Mouse (Mus musculus): ENCODE measurements around the gene Ncstn. TPM values are rescaled to one million over a fixed set of nuclear protein-coding genes. Genes with fewer than 3 reads are reported as not detected.

Gene Ncstn
- total RNA-seq, 1 experiment: 40.5 TPM

DNA sequence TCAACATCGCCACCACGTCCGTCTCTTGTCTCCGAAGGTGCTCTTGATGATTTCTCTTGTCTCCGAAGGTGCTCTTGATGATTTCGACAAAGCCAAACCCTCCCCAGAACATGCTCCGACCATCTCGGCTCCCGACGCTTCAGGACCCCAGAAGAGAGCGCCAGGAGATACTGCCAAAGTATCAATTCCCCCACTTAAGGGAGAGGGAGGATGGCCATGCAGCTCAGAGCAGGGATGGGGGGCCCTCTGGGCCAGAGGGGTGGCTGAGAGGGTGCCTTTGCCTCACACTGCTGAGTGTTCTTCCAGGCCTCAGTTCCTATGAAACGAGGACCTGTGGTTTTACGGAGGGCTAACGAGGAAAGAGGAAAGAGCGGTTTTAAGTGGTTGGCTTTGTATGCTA lies 46.0 kb upstream of the Ncstn start:
- DNase-seq (ENCODE audit: low read depth, low spot score): no peak
- in situ Hi-C loops (cut with MboI; ENCODE audit: low sequenced_read_pairs in 2 of 2, unreplicated experiment in 2 of 2): no loop called here
- no peak overlapping the region for H3K4me3 ChIP-seq (ENCODE audit: insufficient read depth in 1 of 2, low read depth in 1 of 2, low read length in 2 of 2, poor library complexity in 1 of 2, severe bottlenecking in 1 of 2)
- H3K9me3 ChIP-seq (ENCODE audit: control insufficient read depth, insufficient read depth, low read depth, low read length): no peaks in the 10 kb centered on the region
- H3K27ac ChIP-seq (ENCODE audit: insufficient read depth, low read depth, low read length, poor library complexity, severe bottlenecking): no peak overlapping the region
- TF ChIP-seq ZNF384 (IDR thresholded peaks at IDR 0.05; ENCODE audit: low read depth, low read length): no peak
- TF ChIP-seq HCFC1 (IDR thresholded peaks at IDR 0.05; ENCODE audit: borderline replicate concordance, insufficient read depth, low read length): no peak
- no peak for TF ChIP-seq MAFK (IDR thresholded peaks at IDR 0.05; ENCODE audit: insufficient read depth, low read depth, low read length)
- no peak for TF ChIP-seq ZC3H11A (IDR thresholded peaks at IDR 0.05; ENCODE audit: borderline replicate concordance, low read depth, low read length)
- no peak for TF ChIP-seq CHD2 (IDR thresholded peaks at IDR 0.05; ENCODE audit: low read depth, low read length)
- 0 out of 2 replicates have a peak overlapping the region, but pooled peaks have one; percentile 20 for H3K9ac ChIP-seq (ENCODE audit: insufficient read depth, low read depth, low read length, poor library complexity, severe bottlenecking)
- peaks cover 3 to 4% of the 10 kb centered on the region in 2 experiments; a peak in 2 of 4 replicates for H3K4me1 ChIP-seq (ENCODE audit: control insufficient read depth in 2 of 2, insufficient read depth in 2 of 2, low read length in 2 of 2, poor library complexity in 1 of 2)
- peaks cover 35% of the 10 kb centered on the region for H3K36me3 ChIP-seq (ENCODE audit: control insufficient read depth, insufficient read depth, low read length, poor library complexity, severe bottlenecking)

DNA sequence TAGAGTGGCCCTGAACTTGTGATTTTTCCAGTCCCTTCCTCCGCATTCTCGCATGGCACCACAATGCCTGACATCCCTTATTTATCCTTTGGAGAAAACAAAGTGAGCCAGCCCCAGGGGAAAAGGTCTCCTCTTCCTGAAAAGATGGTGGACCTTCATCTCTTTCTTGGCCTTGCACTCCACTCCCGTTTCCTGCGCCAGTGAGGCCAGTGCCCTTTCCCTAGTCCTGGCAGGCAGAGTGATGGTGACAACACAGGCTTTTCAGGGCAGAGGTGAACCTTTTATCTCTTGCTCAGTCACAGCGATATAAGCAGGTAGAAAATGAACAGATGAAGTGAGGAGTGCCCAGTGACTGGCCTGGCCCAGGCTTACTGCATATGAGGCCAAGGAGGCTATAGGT lies 44.9 kb upstream of the Ncstn start:
- peaks cover 30% of the 10 kb centered on the region for H3K36me3 ChIP-seq (ENCODE audit: control insufficient read depth, insufficient read depth, low read length, poor library complexity, severe bottlenecking)
- in situ Hi-C loops (cut with MboI; ENCODE audit: low sequenced_read_pairs in 2 of 2, unreplicated experiment in 2 of 2): no loop called here
- peaks cover 3 to 4% of the 10 kb centered on the region in 2 experiments; a peak in 2 of 4 replicates for H3K4me1 ChIP-seq (ENCODE audit: control insufficient read depth in 2 of 2, insufficient read depth in 2 of 2, low read length in 2 of 2, poor library complexity in 1 of 2)
- TF ChIP-seq MAFK (IDR thresholded peaks at IDR 0.05; ENCODE audit: insufficient read depth, low read depth, low read length): no peak
- no peak for TF ChIP-seq ZC3H11A (IDR thresholded peaks at IDR 0.05; ENCODE audit: borderline replicate concordance, low read depth, low read length)
- no peak overlapping the region for H3K27ac ChIP-seq (ENCODE audit: insufficient read depth, low read depth, low read length, poor library complexity, severe bottlenecking)
- peak overlapping the region; percentile 100 for H3K9ac ChIP-seq (ENCODE audit: insufficient read depth, low read depth, low read length, poor library complexity, severe bottlenecking)
- DNase-seq (ENCODE audit: low read depth, low spot score): no peak
- no peaks in the 10 kb centered on the region for H3K9me3 ChIP-seq (ENCODE audit: control insufficient read depth, insufficient read depth, low read depth, low read length)
- H3K4me3 ChIP-seq (ENCODE audit: insufficient read depth in 1 of 2, low read depth in 1 of 2, low read length in 2 of 2, poor library complexity in 1 of 2, severe bottlenecking in 1 of 2): peak overlapping the region; percentile 94 to 100

DNA sequence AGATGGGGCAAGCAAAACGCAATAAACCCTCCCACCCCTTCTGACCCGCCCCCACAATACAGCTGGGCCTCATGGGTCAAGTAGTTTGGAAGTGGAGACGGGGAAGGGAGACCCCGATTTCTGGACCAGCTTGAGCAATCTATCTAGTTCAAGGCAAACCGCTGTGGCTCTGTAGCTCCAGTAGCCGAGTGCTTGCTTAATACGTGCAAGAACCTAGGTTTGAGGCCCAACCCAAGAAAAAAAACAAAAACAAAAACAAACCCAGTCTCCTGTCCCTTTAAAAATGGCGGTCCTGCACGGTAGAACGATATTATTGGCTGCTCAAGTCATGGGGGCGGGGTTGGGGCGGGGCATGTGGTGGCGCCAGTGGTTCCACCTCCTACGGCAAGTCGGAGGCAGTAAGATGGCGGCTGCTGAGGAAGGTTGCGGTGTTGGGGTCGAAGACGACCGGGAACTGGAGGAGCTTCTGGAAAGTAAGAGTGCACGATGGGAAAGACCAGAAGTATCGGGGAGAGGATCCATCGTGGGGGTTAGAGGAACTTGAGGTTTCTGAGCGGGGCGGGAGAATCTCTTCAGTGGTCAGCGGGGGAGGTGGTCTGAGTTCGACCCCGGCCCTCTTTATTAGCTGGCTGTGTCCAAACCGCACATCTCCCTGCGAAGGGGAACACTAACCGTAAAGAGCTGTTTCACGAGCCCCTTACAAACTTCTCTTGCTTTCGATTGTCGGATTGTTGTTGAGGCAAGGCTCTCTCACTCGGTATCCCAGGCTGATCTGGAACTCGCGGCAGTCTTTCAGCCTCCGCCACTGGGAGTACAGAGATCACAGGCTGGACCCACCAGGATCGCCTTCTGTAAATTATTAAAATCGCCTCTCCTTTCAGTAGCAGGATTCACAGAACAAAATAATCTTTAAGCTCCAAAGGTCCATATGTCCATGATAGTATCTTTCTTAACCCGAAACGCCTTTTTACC lies 44.1 kb upstream of the Ncstn start, which contains the start of gene Pex19:
TSS of gene Pex19 (plus strand) at position 380 of the 972 bp plus-strand sequence.
- H3K4me1 ChIP-seq (ENCODE audit: control insufficient read depth in 2 of 2, insufficient read depth in 2 of 2, low read length in 2 of 2, poor library complexity in 1 of 2): peaks cover 3 to 4% of the 10 kb centered on the region in 2 experiments; a peak in 2 of 4 replicates
- peak; percentile 93 for DNase-seq (ENCODE audit: low read depth, low spot score)
- in situ Hi-C loops (cut with MboI; ENCODE audit: low sequenced_read_pairs in 2 of 2, unreplicated experiment in 2 of 2): no loop called here
- peak within 1 kb of the TSS; percentile 73 for H3K27ac ChIP-seq (ENCODE audit: insufficient read depth, low read depth, low read length, poor library complexity, severe bottlenecking)
- H3K9ac ChIP-seq (ENCODE audit: insufficient read depth, low read depth, low read length, poor library complexity, severe bottlenecking): peak within 1 kb of the TSS; percentile 100
- peaks cover 22% of the 10 kb centered on the region for H3K36me3 ChIP-seq (ENCODE audit: control insufficient read depth, insufficient read depth, low read length, poor library complexity, severe bottlenecking)
- H3K9me3 ChIP-seq (ENCODE audit: control insufficient read depth, insufficient read depth, low read depth, low read length): no peaks in the 10 kb centered on the region
- peak within 1 kb of the TSS; percentile 94 to 100 for H3K4me3 ChIP-seq (ENCODE audit: insufficient read depth in 1 of 2, low read depth in 1 of 2, low read length in 2 of 2, poor library complexity in 1 of 2, severe bottlenecking in 1 of 2)
- TF ChIP-seq ZNF384 (IDR thresholded peaks at IDR 0.05; ENCODE audit: low read depth, low read length) (0 out of 2 replicates have a peak, but pooled peaks have one; percentile 42), ZC3H11A (IDR thresholded peaks at IDR 0.05; ENCODE audit: borderline replicate concordance, low read depth, low read length) (no peak), MAFK (IDR thresholded peaks at IDR 0.05; ENCODE audit: insufficient read depth, low read depth, low read length) (no peak), HCFC1 (IDR thresholded peaks at IDR 0.05; ENCODE audit: borderline replicate concordance, insufficient read depth, low read length) (no peak; the same call in 1 of the 2 replicates), CHD2 (IDR thresholded peaks at IDR 0.05; ENCODE audit: low read depth, low read length) (peak; percentile 59; the same call in 1 of the 2 replicates)

DNA sequence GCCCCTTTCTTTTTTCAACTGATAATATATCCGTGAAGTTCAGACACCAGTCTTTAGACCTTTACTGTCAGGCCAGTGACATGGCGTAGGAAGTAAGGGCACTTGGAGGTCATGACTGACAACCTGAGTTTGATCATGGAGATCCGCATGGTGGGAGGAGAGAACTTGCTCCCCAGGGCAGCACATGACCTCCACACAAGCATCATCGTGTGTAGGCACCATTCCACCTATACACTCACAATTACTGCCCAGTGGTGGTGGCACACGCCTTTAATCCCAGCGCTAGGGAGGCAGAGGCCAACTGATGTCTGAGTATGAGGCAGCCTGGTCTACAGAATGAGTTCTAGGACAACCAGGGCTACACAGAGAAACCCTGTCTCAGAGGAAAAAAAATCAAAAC lies 42.0 kb upstream of the Ncstn start:
- in situ Hi-C loops (cut with MboI; ENCODE audit: low sequenced_read_pairs in 2 of 2, unreplicated experiment in 2 of 2): no loop called here
- H3K4me3 ChIP-seq (ENCODE audit: insufficient read depth in 1 of 2, low read depth in 1 of 2, low read length in 2 of 2, poor library complexity in 1 of 2, severe bottlenecking in 1 of 2): no peak overlapping the region
- no peaks in the 10 kb centered on the region for H3K9me3 ChIP-seq (ENCODE audit: control insufficient read depth, insufficient read depth, low read depth, low read length)
- H3K9ac ChIP-seq (ENCODE audit: insufficient read depth, low read depth, low read length, poor library complexity, severe bottlenecking): no peak overlapping the region
- TF ChIP-seq ZNF384 (IDR thresholded peaks at IDR 0.05; ENCODE audit: low read depth, low read length): no peak
- TF ChIP-seq HCFC1 (IDR thresholded peaks at IDR 0.05; ENCODE audit: borderline replicate concordance, insufficient read depth, low read length): no peak
- no peak for TF ChIP-seq CHD2 (IDR thresholded peaks at IDR 0.05; ENCODE audit: low read depth, low read length)
- TF ChIP-seq ZC3H11A (IDR thresholded peaks at IDR 0.05; ENCODE audit: borderline replicate concordance, low read depth, low read length): no peak
- no peak for TF ChIP-seq MAFK (IDR thresholded peaks at IDR 0.05; ENCODE audit: insufficient read depth, low read depth, low read length)
- peaks cover 3 to 4% of the 10 kb centered on the region in 2 experiments; a peak in 2 of 4 replicates for H3K4me1 ChIP-seq (ENCODE audit: control insufficient read depth in 2 of 2, insufficient read depth in 2 of 2, low read length in 2 of 2, poor library complexity in 1 of 2)
- H3K27ac ChIP-seq (ENCODE audit: insufficient read depth, low read depth, low read length, poor library complexity, severe bottlenecking): no peak overlapping the region
- peaks cover 11% of the 10 kb centered on the region for H3K36me3 ChIP-seq (ENCODE audit: control insufficient read depth, insufficient read depth, low read length, poor library complexity, severe bottlenecking)
- no peak for DNase-seq (ENCODE audit: low read depth, low spot score)

All from ES-E14 (cell line).